Mouse (Mus musculus): Measurements from ENCODE around the gene Urad. TPM values are rescaled to one million over a fixed set of nuclear protein-coding genes. Genes with fewer than 3 reads are reported as not detected.

The Urad gene
- not detected for total RNA-seq (2018; cell fraction: chromatin; rRNA removed)
- not detected for total RNA-seq (2018; cell fraction: cytosol; rRNA removed)
- not detected for total RNA-seq (2018; cell fraction: nucleus; rRNA removed)
- not detected in 3 replicates for polyA plus RNA-seq (2018)

DNA sequence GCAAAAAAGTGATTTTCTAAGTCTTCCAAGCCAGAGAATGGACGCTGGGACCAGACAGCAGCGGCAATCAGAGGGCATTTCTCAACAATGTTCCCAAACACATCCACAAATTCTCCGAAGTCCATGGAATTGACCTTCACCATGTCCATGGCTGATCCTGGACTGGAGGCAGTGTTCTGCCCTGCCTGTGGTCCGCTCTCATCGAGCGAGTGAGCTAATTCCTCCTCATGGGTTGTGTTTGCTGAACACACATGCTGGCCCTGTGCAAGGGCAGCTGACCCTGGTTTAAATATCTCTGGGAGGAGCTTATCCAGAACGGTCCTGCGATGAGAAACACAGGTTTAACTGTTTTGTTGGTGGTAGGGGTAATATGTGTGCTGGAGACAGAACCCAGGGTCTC is at the start of gene Urad:
Gene Urad, minus strand, starts transcription at position 258 of the 400 bp plus-strand sequence.
- H3K4me3 ChIP-seq (ENCODE audit: inconsistent target): no peak within 1 kb of the TSS
- H3K36me3 ChIP-seq (ENCODE audit: inconsistent target): no peaks in the 10 kb centered on the region
- 85% methylated on average over 8 of the region's 8 CpGs for WGBS (ENCODE audit: missing documents)
- H3K79me2 ChIP-seq (ENCODE audit: inconsistent target): no peaks in the 10 kb centered on the region
- no peak within 1 kb of the TSS for H3K27ac ChIP-seq

- Histone ChIP-seq H3K36me3 (ENCODE audit: inconsistent target) (no peaks in the 10 kb centered on the region), H3K27ac (no peak overlapping the region), H3K79me2 (ENCODE audit: inconsistent target) (no peaks in the 10 kb centered on the region), H3K4me3 (ENCODE audit: inconsistent target) (no peak overlapping the region)
- WGBS (ENCODE audit: missing documents): 96% methylated on average over 8 of the region's 8 CpGs
These were observed 48.0 kb upstream of the Urad start for GRCm38 (mm10) chr5:147370276-147370675.

DNA sequence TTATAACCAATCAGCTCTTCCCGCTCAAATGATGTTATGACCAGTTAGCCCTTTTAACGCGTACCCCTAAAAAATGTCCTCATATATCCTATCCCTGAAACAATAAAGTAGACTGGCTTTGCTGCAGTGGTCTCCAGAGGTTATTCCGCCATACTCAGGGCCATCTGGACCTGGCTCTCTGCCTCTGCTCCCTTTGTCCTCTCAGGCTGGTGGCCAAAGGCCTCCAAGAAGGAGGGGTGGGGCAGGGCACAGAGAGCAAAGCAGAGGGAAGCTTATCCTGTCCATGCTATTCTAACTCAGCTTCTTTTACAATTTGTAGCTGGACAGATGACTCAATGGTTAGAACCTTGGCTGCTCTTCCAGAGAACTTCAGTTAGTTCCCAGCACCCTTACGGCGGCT is 46.0 kb upstream of the Urad start:
- Histone ChIP-seq H3K36me3 (ENCODE audit: inconsistent target) (no peaks in the 10 kb centered on the region), H3K27ac (no peak overlapping the region), H3K79me2 (ENCODE audit: inconsistent target) (no peaks in the 10 kb centered on the region), H3K4me3 (ENCODE audit: inconsistent target) (no peak overlapping the region)
- WGBS (ENCODE audit: missing documents): 94% methylated on average over 6 of the region's 6 CpGs

DNA sequence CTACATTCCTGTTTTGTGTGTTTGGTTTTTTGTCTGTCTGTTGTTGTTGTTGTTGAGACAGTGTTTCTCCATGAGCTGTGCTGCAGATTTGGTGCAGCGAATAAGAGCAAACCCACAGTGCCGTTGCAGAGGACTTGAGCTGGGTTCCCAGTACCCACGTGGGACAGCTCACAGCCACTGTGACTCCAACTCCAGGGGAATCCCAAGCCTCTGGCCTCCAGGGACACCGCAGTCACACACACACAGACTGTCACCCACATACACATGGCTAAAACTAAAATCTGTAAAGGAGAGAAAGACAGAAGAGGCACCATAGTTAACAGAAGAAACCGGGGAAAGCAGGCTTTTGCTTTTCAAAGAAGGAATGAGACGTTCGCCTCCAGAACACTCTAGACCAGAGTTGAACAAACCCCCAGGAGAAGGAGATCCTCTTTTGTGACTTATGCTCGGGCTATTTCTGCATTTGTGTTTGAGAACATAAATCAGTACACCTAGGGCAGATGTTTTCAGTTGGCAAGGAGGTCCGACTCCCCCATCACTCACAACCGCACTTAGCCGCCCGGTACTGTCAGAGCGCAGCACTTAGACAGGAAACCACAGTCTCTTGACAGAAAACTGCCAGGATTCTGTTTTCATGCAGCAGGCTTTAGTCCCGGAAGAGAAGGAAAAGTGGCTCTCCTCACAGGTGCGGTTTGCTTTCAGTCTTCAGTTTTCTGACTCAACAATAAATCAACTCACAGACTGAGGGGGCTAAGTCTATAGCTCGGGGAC is 43.9 kb upstream of the Urad start:
- Histone ChIP-seq H3K36me3 (ENCODE audit: inconsistent target) (no peaks in the 10 kb centered on the region), H3K27ac (no peak overlapping the region), H3K4me3 (ENCODE audit: inconsistent target) (no peak overlapping the region), H3K79me2 (ENCODE audit: inconsistent target) (no peaks in the 10 kb centered on the region)
- WGBS (ENCODE audit: missing documents): 17% methylated on average over 16 of the region's 16 CpGs

DNA sequence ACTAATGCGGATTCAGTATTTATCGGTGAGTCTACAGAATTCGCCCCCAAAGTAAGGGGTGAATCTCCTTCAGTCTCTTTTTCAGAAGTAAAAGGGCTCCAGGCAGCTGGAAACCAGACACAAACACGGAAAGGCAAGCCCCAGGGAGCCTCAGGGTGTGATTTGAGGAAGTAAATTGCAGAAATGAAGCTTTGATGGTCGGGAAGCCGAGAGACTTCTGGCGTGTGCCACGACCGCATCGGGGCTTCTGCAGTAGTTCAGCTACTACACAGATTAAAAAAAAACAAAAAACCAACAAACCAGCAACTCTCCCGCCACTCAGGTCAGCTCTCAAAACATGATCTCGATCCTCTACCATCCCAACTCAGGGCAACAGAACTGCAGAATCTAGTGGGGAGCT is 40.8 kb upstream of the Urad start:
- 2% methylated on average over 12 of the region's 12 CpGs for WGBS (ENCODE audit: missing documents)
- peak overlapping the region; percentile 5; the same call in 1 of the 2 replicates for H3K4me3 ChIP-seq (ENCODE audit: inconsistent target)
- no peaks in the 10 kb centered on the region for H3K79me2 ChIP-seq (ENCODE audit: inconsistent target)
- H3K36me3 ChIP-seq (ENCODE audit: inconsistent target): no peaks in the 10 kb centered on the region
- H3K27ac ChIP-seq: peak overlapping the region; percentile 48

- Histone ChIP-seq H3K79me2 (ENCODE audit: inconsistent target) (no peaks in the 10 kb centered on the region), H3K27ac (no peak overlapping the region), H3K4me3 (ENCODE audit: inconsistent target) (no peak overlapping the region), H3K36me3 (ENCODE audit: inconsistent target) (no peaks in the 10 kb centered on the region)
- 96% methylated on average over 11 of the region's 11 CpGs for WGBS (ENCODE audit: missing documents)
These were observed 36.2 kb upstream of the Urad start for GRCm38 (mm10) chr5:147358481-147358880.

DNA sequence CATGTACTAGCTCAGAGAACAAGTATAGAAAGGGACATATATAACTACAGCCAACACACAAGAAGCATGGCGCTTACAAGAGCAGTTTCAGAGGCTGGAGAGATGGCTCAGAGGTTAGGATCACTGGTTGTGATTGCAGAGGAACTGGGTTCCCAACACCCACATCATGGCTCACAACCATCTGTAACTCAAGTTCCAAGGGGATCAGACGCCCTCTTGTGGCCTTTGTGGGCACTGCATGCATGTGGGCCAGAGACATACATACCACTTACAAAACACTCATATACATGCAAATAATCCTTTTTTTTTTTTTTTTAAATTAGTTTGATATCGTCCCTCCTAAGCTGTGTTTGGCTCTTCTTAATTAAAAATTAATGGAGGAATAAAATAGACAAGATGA is 35.3 kb upstream of the Urad start:
- no peaks in the 10 kb centered on the region for H3K79me2 ChIP-seq (ENCODE audit: inconsistent target)
- 76% methylated on average over 3 of the region's 3 CpGs for WGBS (ENCODE audit: missing documents)

DNA sequence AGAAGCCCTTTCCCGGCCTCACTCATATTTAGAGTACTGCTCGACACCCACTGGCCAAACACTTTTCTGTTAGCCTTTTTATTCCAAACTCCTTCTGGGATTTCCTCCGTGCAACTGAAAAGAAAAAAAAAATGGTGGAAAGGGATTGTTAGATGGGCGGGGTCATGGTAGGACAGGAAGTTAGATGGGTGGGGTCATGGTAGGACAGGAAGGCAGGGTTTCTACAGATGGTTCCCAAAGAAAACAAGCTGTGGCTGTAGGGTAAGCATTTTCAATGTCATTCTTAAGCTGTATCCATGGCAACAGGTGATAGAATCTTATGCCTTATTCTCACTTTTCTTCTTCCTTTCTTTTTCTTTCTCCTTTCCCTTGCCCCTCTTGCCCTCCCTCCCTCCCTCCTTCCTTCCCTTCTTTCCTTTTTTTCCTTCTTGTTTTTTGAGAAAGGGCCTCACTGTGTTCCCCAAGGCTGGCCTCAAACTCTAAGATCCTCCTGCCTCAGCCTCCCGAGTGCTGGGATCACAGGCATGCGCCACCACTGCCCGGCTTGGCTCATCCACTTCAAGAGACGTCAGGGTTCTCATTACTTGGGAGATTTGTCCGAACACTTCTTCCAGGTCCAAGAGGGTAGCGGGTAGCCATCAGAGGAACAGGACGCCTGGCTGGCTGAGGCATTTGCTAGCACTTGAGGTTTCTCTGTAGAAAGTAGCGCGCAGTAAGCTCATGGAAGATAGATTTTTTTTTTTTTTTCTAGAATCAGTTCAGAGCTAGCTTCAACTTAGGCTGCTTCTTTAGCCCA is 34.2 kb upstream of the Urad start:
- Histone ChIP-seq H3K27ac (no peak overlapping the region), H3K36me3 (ENCODE audit: inconsistent target) (no peaks in the 10 kb centered on the region), H3K4me3 (ENCODE audit: inconsistent target) (no peak overlapping the region), H3K79me2 (ENCODE audit: inconsistent target) (no peaks in the 10 kb centered on the region)
- WGBS (ENCODE audit: missing documents): 91% methylated on average over 13 of the region's 13 CpGs

More for the DNA sequence above, 35.3 kb upstream of the Urad start:
- Histone ChIP-seq H3K4me3 (ENCODE audit: inconsistent target) (no peak overlapping the region), H3K27ac (no peak overlapping the region), H3K36me3 (ENCODE audit: inconsistent target) (no peaks in the 10 kb centered on the region)

- 92% methylated on average over 3 of the region's 3 CpGs for WGBS (ENCODE audit: missing documents)
- Histone ChIP-seq H3K4me3 (ENCODE audit: inconsistent target) (no peak overlapping the region), H3K36me3 (ENCODE audit: inconsistent target) (no peaks in the 10 kb centered on the region), H3K79me2 (ENCODE audit: inconsistent target) (no peaks in the 10 kb centered on the region), H3K27ac (no peak overlapping the region)
These were observed 33.5 kb upstream of the Urad start for GRCm38 (mm10) chr5:147355788-147356187.

DNA sequence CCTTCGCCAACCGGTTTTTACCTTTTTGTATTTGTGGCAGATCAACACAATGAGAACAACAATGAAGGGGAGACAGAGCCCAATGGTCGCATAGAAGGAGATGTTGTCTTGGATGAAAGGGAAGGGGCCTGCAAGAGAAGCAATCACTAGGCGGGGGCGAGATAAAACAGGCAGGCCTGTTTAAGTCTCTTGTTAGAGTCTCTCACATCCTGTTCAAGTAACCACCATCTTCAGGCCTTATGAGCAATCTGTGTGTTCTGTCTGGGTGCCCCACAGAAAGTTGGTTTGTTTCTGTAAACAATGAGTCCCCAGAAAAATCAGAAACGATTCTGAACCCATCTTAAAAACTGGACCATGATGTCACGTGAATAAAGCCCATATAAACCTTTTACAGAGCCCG is 32.7 kb upstream of the Urad start:
- Histone ChIP-seq H3K27ac (no peak overlapping the region), H3K4me3 (ENCODE audit: inconsistent target) (no peak overlapping the region), H3K79me2 (ENCODE audit: inconsistent target) (no peaks in the 10 kb centered on the region), H3K36me3 (ENCODE audit: inconsistent target) (no peaks in the 10 kb centered on the region)
- 91% methylated on average over 8 of the region's 8 CpGs for WGBS (ENCODE audit: missing documents)

GRCm38 (mm10) chr5:147354161-147354780 is 32.0 kb upstream of the Urad start:
- H3K79me2 ChIP-seq (ENCODE audit: inconsistent target): no peaks in the 10 kb centered on the region
- no peak overlapping the region for H3K4me3 ChIP-seq (ENCODE audit: inconsistent target)
- no peak overlapping the region for H3K27ac ChIP-seq
- 71% methylated on average over 17 of the region's 17 CpGs for WGBS (ENCODE audit: missing documents)
- no peaks in the 10 kb centered on the region for H3K36me3 ChIP-seq (ENCODE audit: inconsistent target)

GRCm38 (mm10) chr5:147351931-147352330 is 29.7 kb upstream of the Urad start:
- H3K4me3 ChIP-seq (ENCODE audit: inconsistent target): no peak overlapping the region
- 73% methylated on average over 8 of the region's 8 CpGs for WGBS (ENCODE audit: missing documents)
- H3K36me3 ChIP-seq (ENCODE audit: inconsistent target): no peaks in the 10 kb centered on the region
- H3K79me2 ChIP-seq (ENCODE audit: inconsistent target): no peaks in the 10 kb centered on the region
- no peak overlapping the region for H3K27ac ChIP-seq

DNA sequence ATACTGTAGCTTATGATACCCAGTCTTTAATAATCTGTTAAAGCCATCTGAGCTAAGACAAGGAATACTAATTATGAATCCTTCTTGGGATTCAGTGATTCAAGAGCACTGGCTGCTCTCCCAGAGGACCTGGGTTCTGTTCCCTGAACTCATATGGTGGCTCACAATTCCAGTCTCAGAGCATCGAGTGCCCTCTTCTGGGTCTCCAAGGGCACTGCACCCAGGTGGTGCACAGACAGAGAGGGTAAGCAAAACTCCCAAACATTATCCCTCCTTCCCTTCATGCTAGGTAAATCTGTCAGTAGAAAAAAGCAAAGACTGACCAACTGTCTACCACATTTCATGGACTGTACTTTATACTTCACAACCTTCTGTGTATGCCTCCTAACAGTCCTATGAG is 23.7 kb upstream of the Urad start:
- H3K27ac ChIP-seq: no peak overlapping the region
- H3K4me3 ChIP-seq (ENCODE audit: inconsistent target): no peak overlapping the region
- 78% methylated on average over 1 of the region's 1 CpGs for WGBS (ENCODE audit: missing documents)
- no peaks in the 10 kb centered on the region for H3K36me3 ChIP-seq (ENCODE audit: inconsistent target)
- H3K79me2 ChIP-seq (ENCODE audit: inconsistent target): no peaks in the 10 kb centered on the region

GRCm38 (mm10) chr5:147343904-147344303 is 21.7 kb upstream of the Urad start:
- H3K4me3 ChIP-seq (ENCODE audit: inconsistent target): no peak overlapping the region
- no peak overlapping the region for H3K27ac ChIP-seq
- H3K36me3 ChIP-seq (ENCODE audit: inconsistent target): no peaks in the 10 kb centered on the region
- WGBS (ENCODE audit: missing documents): 94% methylated on average over 10 of the region's 10 CpGs
- no peaks in the 10 kb centered on the region for H3K79me2 ChIP-seq (ENCODE audit: inconsistent target)

GRCm38 (mm10) chr5:147342901-147343300 is 20.7 kb upstream of the Urad start:
- no peaks in the 10 kb centered on the region for H3K36me3 ChIP-seq (ENCODE audit: inconsistent target)
- H3K27ac ChIP-seq: no peak overlapping the region
- WGBS (ENCODE audit: missing documents): 95% methylated on average over 6 of the region's 6 CpGs
- H3K79me2 ChIP-seq (ENCODE audit: inconsistent target): no peaks in the 10 kb centered on the region
- H3K4me3 ChIP-seq (ENCODE audit: inconsistent target): no peak overlapping the region

Data from macrophage (primary cell).